Mouse (Mus musculus) embryo, embryonic 10.5 days (tissue): Measurements from ENCODE around the gene Srebf1.

Experiments used
- DNase-seq: peaks from one replicate; pipeline ENCODE4 v3.0.0-alpha.2; 2015; ENCODE audit warnings: low spot score

Srebf1 gene

DNA sequence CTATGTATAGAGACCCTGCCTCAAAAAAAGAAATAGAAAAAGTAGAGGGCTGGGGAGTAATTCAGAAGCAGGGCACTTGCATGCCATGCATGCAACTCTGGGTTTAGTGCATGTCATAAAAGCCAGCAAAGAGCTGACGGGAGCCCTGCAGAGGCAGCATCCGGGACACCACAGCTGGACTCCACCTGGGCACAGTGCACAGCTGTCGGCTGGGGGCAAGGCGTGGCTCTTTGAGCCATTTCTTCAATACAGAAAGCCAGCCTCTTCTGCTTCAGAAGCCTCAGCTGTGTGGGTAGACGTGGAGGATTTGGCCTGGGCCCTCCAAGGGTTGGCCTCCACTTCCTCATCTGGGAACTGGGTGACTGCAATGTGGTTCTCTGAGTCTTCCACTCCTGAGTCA is 13.0 kb upstream of the Srebf1 start:
- no peak for DNase-seq

DNA sequence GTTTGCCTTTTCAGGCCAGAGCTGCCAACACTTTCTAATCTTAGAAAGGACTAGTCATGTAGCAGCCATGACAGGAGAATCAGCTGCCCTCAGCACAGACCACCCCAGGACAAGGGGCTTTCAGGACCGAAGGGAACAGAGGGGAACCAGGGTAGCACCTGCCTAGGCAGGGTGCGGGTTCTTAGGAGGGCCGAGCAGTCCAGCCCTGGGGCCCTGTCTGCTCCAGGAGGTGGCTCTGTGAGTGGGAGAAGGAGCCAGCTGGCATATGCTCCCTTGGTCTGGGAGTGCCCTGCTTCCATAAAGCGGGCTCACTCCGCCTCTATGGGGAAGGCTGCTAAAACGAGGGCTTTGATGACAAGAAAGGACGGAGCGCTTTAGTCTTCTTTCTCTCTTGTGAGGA is 10.9 kb upstream of the Srebf1 start:
- DNase-seq, result no peak

DNA sequence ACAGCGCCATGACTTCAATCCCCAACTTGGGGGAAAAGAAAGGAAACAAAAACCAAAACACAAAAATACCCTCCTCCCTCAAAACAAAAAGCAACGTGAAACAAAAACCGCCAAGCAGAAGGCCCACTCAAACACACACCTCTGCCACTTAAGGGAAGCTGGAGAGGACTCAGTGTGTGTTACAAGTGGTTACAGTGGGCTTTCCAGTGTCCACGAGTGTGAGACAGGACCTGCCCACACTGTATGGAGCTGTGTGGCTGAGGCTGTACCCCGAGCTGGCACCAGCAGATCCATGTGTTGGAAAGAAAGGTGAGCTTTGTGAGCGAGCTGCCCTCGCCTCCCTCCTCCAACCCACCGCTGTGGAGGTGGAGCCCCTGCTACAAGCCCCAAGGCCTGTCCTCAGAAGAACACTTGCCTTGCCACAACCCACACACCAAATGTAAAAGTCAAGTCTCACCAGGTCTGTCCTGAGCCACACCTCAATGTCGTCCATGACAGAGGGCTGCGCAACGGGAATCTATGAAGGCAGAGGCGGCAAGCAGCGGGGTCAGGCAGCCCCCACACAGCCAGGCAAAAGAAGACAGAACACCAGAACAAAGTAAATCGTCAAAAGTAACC is 10.2 kb upstream of the Srebf1 start:
- no peak for DNase-seq

GRCm38 (mm10) chr11:60231951-60232350 is 9.6 kb upstream of the Srebf1 start:
- DNase-seq, result no peak

GRCm38 (mm10) chr11:60231326-60231725 is 8.9 kb upstream of the Srebf1 start:
- DNase-seq, result no peak

- no peak for DNase-seq
Observed at GRCm38 (mm10) chr11:60230512-60230911, 8.1 kb upstream of the Srebf1 start.

DNA sequence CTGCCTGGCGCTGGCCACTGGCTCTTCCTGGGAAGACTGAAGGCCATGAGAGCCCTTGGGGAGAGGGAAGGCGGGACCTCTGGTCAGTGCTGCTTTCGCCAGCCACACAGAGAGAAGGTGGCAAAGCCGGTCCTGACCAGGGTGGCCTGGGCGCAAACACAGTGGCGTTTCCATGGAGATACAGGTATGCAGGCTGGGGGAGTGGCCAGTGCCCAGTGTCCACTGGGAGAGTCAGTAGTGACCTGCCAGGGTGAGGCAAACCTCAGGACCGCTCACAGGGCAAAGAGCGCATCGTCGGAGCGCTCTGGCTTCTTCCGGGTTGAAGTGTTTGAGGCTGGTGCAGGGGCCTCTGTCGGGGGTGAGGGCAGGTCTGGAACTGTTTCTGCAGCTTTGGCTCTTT is 7.4 kb upstream of the Srebf1 start:
- DNase-seq, result no peak

DNA sequence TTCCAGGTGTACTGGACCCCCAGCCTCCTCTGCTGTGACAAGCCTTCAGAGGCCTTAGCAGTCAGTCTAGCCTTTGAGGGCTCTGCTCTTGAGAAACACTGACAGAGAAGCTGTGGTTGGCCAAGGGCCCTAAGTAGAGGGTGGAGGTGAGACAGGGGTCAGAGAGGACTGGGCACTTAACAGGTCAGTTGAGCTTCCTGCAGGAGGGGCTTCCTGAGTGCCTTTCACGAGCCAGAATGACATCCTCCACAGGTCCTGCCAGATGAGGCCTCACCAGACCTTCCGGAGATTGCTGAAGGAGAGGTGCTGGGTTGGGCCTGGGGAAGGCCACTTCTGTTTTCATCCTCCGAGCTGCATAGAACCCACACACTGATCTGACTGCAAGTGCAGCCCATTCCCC is 6.1 kb upstream of the Srebf1 start:
- no peak for DNase-seq

DNA sequence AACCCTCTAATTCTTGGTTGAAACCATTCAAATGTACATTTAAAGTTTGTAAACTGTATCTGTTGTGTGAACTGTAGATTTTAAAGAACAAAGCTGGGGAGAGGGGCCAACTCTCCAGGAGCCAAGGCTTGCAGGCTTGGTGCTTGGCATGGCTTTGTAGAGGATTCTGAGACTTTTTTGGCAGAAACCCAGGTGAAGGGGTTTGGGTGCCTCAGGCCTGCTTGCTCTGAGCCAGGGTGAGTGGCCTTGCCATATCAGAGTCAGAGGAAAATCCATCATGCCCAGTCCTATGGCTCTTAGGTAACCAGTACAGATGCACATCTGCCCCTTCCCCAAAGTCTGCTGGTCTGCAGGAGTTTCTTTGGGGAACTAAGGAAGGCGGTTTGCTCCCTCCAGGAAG is 3.5 kb upstream of the Srebf1 start:
- DNase-seq, result no peak

DNA sequence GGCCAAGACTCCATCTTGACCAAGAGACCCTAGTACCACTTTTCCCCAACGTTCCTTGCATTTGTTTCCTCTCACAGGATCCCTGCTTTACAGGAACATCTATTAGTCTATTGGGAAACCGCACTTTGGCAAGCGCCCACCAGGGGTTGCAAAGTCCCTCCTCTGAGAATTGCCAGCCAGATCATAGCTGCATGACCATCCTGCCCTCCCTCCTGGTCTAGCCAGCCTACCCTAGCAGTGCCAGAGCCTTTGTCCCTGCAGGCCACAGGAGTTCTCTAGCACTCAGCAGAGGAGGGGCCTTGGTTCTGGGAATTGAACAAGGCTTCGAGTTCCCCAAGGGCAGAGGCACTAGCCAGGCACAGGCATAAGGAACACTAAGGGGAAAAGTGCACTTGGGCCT is 2.3 kb upstream of the Srebf1 start:
- no peak for DNase-seq

- no peak for DNase-seq
Observed at GRCm38 (mm10) chr11:60222085-60222468, 304 bp downstream of the Srebf1 start.

DNA sequence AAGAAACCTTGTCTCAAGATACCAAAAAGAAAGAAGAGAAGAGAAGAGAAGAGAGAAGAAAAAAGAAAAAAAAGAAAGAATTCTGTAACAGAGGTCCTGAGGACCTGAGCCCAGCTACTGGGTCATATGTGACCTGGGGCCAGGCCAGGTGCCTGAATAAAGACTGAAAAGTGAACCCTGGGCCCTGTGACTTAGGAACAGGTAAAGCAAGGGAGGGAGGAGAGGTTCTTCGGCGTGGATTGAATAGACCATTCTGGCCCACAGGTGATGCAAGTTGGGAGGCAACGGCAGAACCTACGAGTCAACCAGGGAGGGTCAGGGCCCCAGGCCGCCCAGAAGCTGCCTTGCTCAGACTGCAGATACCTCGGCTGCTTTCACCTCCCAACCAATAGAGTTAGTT is 956 bp downstream of the Srebf1 start:
- DNase-seq, result no peak

- peak; percentile 96 for DNase-seq
Observed at GRCm38 (mm10) chr11:60220291-60220804, 2.0 kb downstream of the Srebf1 start.

GRCm38 (mm10) chr11:60219609-60220008 is 2.8 kb downstream of the Srebf1 start:
- no peak for DNase-seq

GRCm38 (mm10) chr11:60217467-60217866 is 4.9 kb downstream of the Srebf1 start:
- DNase-seq, result no peak

DNA sequence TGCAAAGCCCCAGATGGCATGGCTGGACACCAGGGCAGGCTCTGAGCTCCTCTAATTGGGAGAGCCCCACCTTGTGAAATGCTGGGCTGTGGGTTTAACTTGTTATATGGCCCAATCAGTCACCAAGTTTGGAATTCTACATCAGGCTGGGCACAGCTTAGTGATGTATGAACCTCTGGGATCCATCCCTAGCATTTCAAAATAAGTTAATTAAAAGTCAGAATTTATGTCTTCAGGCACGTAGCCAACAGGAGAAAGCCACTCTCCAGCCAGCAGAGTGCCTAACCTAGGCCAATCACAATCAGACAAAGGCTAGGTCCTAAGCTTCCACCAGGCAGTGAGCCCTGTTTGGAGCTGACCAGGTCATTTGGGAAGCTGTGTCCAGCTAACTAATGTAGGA is 5.7 kb downstream of the Srebf1 start:
- no peak for DNase-seq

DNA sequence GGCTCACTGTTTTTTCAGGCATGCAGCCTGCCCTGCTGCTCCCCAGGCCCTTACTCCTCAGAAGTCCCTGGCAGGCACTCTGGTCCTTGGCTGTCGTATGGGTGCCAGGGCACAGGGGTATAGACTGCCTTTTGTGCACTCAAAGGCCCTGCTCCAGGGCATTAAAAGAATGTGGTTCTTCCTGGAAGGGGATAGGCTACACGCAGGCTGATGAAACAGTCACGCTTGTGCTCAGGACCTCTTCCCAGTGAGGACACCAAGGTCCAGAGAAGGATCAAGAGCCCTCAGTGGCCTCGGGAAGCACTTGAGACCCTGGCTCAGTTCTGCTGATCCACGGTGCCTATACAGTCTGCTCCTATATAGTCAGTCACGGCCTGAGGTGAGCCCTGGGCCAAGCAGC is 9.1 kb downstream of the Srebf1 start:
- no peak for DNase-seq

GRCm38 (mm10) chr11:60211761-60212160 is 10.6 kb downstream of the Srebf1 start:
- no peak for DNase-seq

GRCm38 (mm10) chr11:60211152-60211551 is 11.2 kb downstream of the Srebf1 start:
- DNase-seq, result no peak

DNA sequence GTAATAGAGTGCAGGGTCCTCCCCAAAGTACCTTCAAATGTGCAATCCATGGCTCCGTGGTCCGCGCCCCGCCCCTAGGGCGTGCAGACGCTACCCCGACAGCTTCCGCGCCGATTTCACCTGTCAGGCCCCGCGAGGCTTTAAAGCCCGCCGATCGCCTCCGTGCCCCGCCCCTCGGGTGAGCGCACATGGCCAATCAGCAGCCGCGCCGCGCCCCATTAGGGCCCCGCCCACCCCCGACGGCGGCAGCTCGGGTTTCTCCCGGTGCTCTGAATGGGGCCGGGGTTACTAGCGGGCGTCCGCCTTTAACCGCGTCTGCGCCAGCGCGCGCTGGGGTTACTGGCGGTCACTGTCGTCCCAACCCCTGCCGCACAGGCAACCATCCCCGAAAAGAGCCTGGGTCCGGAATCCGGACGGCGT is 12.1 kb downstream of the Srebf1 start:
- peak; percentile 98 for DNase-seq

DNA sequence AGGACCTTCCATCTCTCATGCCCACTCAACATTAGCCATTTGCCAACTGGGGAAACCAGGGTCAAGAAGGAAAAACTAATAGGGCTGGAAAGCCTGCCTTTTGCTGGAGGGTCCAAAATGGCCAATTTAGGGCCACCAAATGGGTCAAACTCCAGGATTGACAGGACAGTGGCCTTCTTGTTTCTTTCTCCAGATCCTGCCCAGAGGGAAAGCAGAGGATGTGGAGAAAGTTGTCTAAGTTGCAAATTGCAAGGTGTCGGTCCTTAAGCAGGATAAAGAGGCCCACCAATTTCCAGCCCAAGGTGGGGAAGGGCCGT is 12.5 kb downstream of the Srebf1 start:
- no peak for DNase-seq

DNA sequence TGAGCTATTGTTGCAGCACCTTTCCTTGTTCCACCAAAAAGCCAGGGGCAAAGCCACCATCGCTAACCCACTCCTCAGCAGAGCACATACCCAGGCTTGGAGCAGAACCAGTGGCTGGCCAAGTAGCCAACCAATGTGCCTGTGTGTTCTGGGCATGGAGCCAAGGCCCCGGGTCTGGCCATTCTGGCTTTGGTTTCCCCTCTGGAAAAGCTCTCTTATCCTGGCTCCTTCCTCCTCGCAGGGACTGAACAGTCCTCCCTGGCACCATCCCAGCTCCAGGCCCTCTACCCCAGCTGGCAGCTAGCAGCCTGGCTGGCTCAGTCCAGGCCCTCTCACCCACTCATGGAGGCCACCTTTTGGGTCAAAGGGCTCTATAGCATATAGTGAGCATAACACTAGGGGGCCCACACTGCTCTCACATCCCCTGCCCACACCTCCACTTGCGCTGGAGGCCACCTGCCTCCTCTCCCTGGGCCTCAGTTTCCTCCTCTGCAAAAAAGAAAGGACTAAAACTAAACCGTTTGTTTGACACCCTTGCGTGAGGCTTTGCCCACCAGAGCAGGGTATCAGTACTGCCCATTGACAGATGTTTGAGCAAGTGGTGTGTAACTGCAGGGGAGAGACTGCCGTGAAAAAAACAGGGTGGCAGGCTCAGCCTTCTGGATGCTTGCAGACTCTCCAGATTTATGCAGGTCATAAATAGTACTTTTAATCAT is 13.0 kb downstream of the Srebf1 start:
- no peak for DNase-seq

DNA sequence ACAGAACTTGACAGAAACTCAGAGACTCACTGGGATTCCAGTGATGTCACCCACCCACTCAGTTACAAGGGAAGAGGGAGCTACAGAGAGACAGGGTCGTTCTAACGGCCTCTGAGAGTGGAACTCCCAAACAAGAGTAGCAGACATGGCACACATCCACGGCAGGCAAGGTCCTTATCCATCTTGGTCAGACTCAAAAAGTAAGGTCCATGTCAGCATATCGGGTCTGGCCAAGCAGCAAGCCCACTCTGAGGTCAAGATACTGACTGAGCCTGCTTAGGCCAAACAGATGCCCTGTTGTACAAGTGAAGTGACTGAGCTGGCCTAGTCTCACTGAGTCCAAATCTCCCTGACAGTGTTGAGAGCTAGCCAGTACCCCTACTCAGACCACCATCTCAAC is 13.7 kb downstream of the Srebf1 start:
- DNase-seq, result no peak

GRCm38 (mm10) chr11:60208201-60208600 is 14.2 kb downstream of the Srebf1 start:
- no peak for DNase-seq
